Mouse (Mus musculus) mesoderm, embryonic 11.5 days (tissue): ENCODE data around the gene Lrp4.
"Not testable (repeated sequence)": the region's sequence is repeated elsewhere in the genome, so short reads cannot be mapped to it uniquely, and the experiment has no call there.

Experiments
- DNase-seq: peaks from one replicate; pipeline ENCODE4 v3.0.0-alpha.2; 2012; ENCODE audit warnings: low read depth, low spot score

Gene Lrp4

GRCm38 (mm10) chr2:91484698-91485097, 27.4 kb downstream of the Lrp4 start:
- no peak for DNase-seq

GRCm38 (mm10) chr2:91485256-91485655, 27.9 kb downstream of the Lrp4 start:
- DNase-seq, result no peak

DNA sequence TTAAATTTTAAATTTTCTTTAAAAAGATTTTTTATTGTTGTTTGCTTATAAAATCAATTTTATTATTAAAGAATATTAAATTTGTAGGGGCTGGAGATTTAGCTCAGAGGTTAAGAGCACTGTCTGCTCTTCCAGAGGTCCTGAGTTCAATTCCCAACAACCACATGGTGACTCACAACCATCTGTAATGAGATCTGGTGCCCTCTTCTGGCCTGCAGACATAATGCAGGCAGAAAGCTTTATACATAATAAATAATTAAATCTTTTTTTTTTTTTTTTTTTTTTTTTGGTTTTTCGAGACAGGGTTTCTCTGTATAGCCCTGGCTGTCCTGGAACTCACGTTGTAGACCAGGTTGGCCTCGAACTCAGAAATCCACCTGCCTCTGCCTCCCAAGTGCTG, 30.0 kb downstream of the Lrp4 start:
- not testable (repeated sequence) for DNase-seq

- no peak for DNase-seq
Measured at GRCm38 (mm10) chr2:91492071-91492635, 34.8 kb downstream of the Lrp4 start.

DNA sequence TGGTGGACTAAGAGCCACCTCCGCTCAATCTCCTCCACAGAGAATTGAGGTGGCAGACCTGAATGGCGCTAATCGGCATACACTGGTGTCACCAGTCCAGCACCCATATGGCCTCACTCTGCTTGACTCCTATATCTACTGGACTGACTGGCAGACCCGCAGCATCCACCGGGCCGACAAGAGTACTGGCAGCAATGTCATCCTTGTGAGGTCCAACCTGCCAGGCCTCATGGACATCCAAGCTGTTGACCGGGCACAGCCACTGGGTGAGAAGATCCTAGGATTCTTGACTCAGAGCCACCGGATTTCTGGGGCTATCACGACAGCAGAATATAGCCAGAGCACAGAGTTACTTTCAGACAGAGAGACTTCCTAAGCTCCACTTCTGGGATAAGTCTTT, 36.7 kb downstream of the Lrp4 start:
- DNase-seq, result no peak

DNA sequence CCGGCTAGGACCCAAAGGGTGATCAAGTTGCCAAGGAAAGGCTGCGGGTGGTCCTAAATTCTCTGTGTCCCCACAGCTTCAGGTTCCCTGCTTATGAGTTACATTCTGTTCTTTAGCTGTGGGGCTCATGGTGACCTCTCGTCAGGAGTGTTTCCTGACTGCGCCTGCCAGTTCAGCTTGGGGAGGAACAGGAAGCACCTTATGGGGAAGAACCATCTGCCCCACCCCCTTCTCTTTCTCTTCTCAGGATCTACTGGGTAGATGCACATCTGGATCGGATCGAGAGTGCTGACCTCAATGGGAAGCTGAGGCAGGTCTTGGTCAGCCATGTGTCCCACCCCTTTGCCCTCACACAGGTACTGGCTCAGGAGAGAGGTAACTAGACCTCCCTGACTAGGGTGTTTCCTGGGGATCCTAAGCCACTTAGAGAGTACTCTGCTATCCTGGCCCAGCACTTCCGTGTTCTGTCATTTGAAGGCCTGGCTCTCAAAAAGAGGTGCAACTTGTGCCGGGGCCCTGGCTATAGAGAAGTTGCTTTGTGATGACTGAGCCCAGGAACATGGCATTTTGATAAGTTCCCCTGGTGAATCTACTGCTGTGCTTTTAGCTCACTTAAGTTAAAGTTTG, 40.9 kb downstream of the Lrp4 start:
- no peak for DNase-seq

GRCm38 (mm10) chr2:91508076-91508475, 50.8 kb downstream of the Lrp4 start:
- DNase-seq, result no peak

GRCm38 (mm10) chr2:91517186-91517585, 59.9 kb downstream of the Lrp4 start:
- DNase-seq, result peak; percentile 12

GRCm38 (mm10) chr2:91526294-91527146, 69.2 kb downstream of the Lrp4 start, which contains the start of gene Ckap5:
TSS of gene Ckap5 (plus strand) at chr2:91526762.
- DNase-seq, result peak; percentile 95

DNA sequence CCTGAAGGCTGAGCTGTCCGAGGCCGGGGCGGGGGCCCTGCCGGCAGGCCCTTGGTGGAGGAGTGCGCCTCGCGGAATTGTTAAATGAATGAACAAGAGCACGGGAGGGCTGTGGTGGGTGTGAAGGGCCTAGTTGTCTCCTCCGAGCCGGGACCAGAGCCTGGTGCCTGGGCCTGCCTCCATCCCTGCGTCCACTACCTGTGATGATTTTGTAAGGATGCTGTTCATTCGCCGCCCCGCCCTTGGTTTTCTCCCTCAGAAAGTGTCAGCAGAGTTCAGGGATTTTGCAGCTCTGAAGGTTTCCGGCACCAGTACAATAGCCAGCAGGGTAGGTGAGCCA, 69.8 kb downstream of the Lrp4 start:
- peak; percentile 36 for DNase-seq

GRCm38 (mm10) chr2:91537588-91538205, 80.4 kb downstream of the Lrp4 start:
- peak; percentile 74 for DNase-seq
